24 mouse cellular contexts compared by ENCODE assay signal in the genomic region with DNA sequence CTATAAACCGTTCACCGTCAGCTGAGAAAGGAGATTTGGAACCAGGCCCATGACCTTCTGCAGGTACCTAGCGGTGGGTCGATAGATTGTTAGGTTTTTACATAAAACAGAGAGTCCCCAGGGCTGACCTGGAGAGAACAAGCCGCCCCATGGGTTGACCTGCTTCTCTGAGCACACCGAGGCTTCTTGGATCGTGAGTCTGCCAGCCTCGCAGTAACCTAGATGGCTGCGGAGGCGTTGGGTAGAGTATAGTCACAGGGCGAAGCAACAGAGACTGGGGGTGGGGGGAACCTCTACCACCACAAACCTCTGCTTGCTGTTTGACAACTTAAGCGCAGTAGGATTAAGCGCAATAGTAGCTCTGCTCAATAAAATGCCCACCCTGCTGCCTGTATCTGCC. TPM values are rescaled to one million over a fixed set of nuclear protein-coding genes. Genes with fewer than 3 reads are reported as not detected.
"Had no signal": no experiment of that assay in that cellular context is flagged by ENCODE, and none has a peak within 500 bp of the region (broad histone marks: within the 10 kb centered on the region; RNA-seq: fewer than 3 reads in every experiment).

No protein-coding gene starts in this region.

- H3K9me3 ChIP-seq: limb, embryonic 10.5 days; limb, embryonic 13.5 days; liver, embryonic 12.5 days; liver, embryonic 15.5 days; lung, embryonic 15.5 days; midbrain, embryonic 10.5 days; midbrain, embryonic 13.5 days had no signal

- H3K4me1 ChIP-seq: liver, embryonic 12.5 days; liver, embryonic 15.5 days; megakaryocyte, embryonic 14.5 days had no signal

- H3K4me3 ChIP-seq: layer of hippocampus, adult 2 months; limb, embryonic 10.5 days; limb, embryonic 13.5 days; liver, embryonic 12.5 days; liver, embryonic 15.5 days; lung, embryonic 15.5 days; megakaryocyte, embryonic 14.5 days; midbrain, embryonic 10.5 days; midbrain, embryonic 13.5 days; myocyte had no signal

- H3K27ac ChIP-seq: layer of hippocampus, adult 2 months; limb, embryonic 10.5 days; limb, embryonic 13.5 days; liver, embryonic 12.5 days; liver, embryonic 15.5 days; lung, embryonic 15.5 days; midbrain, embryonic 10.5 days; midbrain, embryonic 13.5 days; stomach, postnatal 0 days had no signal

- H3K27me3 ChIP-seq: limb, embryonic 13.5 days; liver, embryonic 12.5 days; liver, embryonic 15.5 days; lung, embryonic 15.5 days; megakaryocyte, embryonic 14.5 days; midbrain, embryonic 13.5 days had no signal

- ATAC-seq: liver, embryonic 12.5 days; midbrain, embryonic 13.5 days; midbrain, embryonic 16.5 days had no signal

- H3K9ac ChIP-seq: limb, embryonic 13.5 days; liver, embryonic 12.5 days; liver, embryonic 15.5 days; lung, embryonic 15.5 days; midbrain, embryonic 13.5 days had no signal

- H3K4me2 ChIP-seq: limb, embryonic 13.5 days; liver, embryonic 12.5 days; liver, embryonic 15.5 days; lung, embryonic 15.5 days; midbrain, embryonic 13.5 days had no signal

- DNase-seq: kidney, postnatal 25 days; layer of hippocampus, adult 9-11 months; liver; lung, adult 18-20 months; lung, postnatal 10 days; lung, postnatal 36 days; right cerebral cortex, adult 18-20 months; right cerebral cortex, postnatal 14 days; right cerebral cortex, postnatal 4 days; thymus, adult 2 months; thymus, postnatal 14 days; thymus, postnatal 4 days had no signal

- H3K36me3 ChIP-seq: limb, embryonic 10.5 days; limb, embryonic 13.5 days; liver, embryonic 12.5 days; liver, embryonic 15.5 days; lung, embryonic 15.5 days; midbrain, embryonic 10.5 days; midbrain, embryonic 13.5 days had no signal

RNA-seq across cellular contexts. Expression of a gene that starts 23.1 kb away (rescaled TPM):
- polyA plus RNA-seq: liver, embryonic 12.5 days; myocyte had no signal
